Mouse (Mus musculus): ENCODE data around the gene Idi1. TPM values are rescaled to one million over a fixed set of nuclear protein-coding genes. Genes with fewer than 3 reads are reported as not detected.

Idi1 gene
- total and polyA plus RNA-seq, 2 experiments from 2014 or later, result 29.0 to 31.7 TPM

Small RNAs within 50 kb of the gene (microRNA-seq; reads per million reads assigned to microRNA genes)
- gene Gm22750, result not detected

Other genes with a start within 250 kb of the Idi1 start
- 16.3 and 24.2 TPM in 2 replicates for gene Wdr37, start 13.6 kb upstream of the Idi1 start, total RNA-seq (2014; rRNA removed; ENCODE audit: low replicate concordance)
- 14.7 and 15.7 TPM in 2 replicates for gene Wdr37, start 13.6 kb upstream of the Idi1 start, polyA plus RNA-seq (2015; fragmentation: Nextera tagmentation; extraction: Ambion mirVana)
- not detected in 2 replicates for gene Gm9745, start 62.7 kb downstream of the Idi1 start, total RNA-seq (2014; rRNA removed; ENCODE audit: low replicate concordance)
- gene Gm9745, start 62.7 kb downstream of the Idi1 start, polyA plus RNA-seq (2015; fragmentation: Nextera tagmentation; extraction: Ambion mirVana), result not detected in 2 replicates
- not detected in 2 replicates for gene Idi2, start 67.4 kb downstream of the Idi1 start, total RNA-seq (2014; rRNA removed; ENCODE audit: low replicate concordance)
- gene Idi2, start 67.4 kb downstream of the Idi1 start, polyA plus RNA-seq (2015; fragmentation: Nextera tagmentation; extraction: Ambion mirVana), result not detected in 2 replicates
- gene Gtpbp4, start 110.6 kb downstream of the Idi1 start, total RNA-seq (2014; rRNA removed; ENCODE audit: low replicate concordance), result 4.2 and 13.8 TPM in 2 replicates
- gene Gtpbp4, start 110.6 kb downstream of the Idi1 start, polyA plus RNA-seq (2015; fragmentation: Nextera tagmentation; extraction: Ambion mirVana), result 37.5 and 42.5 TPM in 2 replicates
- gene Larp4b, start 208.4 kb downstream of the Idi1 start, total RNA-seq (2014; rRNA removed; ENCODE audit: low replicate concordance), result 37.1 and 95.2 TPM in 2 replicates
- 17.2 and 19.1 TPM in 2 replicates for gene Larp4b, start 208.4 kb downstream of the Idi1 start, polyA plus RNA-seq (2015; fragmentation: Nextera tagmentation; extraction: Ambion mirVana)